Mouse (Mus musculus): Measurements from ENCODE around the gene Tatdn3. TPM values are rescaled to one million over a fixed set of nuclear protein-coding genes. Genes with fewer than 3 reads are reported as not detected.
A peak's percentile ranks its signal among the peaks of the same experiment; 100 is the strongest.

The Tatdn3 gene
- polyA plus RNA-seq (2015; fragmentation: Nextera tagmentation; extraction: Ambion mirVana): 14.5 TPM in 2 replicates

GRCm38 (mm10) chr1:191062781-191063485 lies at the start of gene Tatdn3, which contains the start of gene Nsl1:
Gene Tatdn3 (minus strand): TSS chr1:191062932.
Gene Nsl1 (plus strand): TSS chr1:191063012.
- Histone ChIP-seq H3K4me3 (peak within 1 kb of the TSS; percentile 88), H3K27ac (replicated peaks) (peak within 1 kb of the TSS; percentile 84), H3K4me2 (peak within 1 kb of the TSS; percentile 89), H3K9ac (peak within 1 kb of the TSS; percentile 86), H3K36me3 (no peaks in the 10 kb centered on the region), H3K9me3 (no peaks in the 10 kb centered on the region), H3K4me1 (replicated peaks) (peaks cover 18% of the 10 kb centered on the region), H3K27me3 (no peaks in the 10 kb centered on the region)
- WGBS: under 1% methylated on average over 56 of the region's 56 CpGs
- ATAC-seq (ENCODE audit: low FRiP score, low read depth): peak; percentile 93

GRCm38 (mm10) chr1:191111146-191111545 lies 48.4 kb upstream of the Tatdn3 start:
- Histone ChIP-seq H3K9ac (no peak overlapping the region), H3K27me3 (no peaks in the 10 kb centered on the region), H3K4me1 (replicated peaks) (no peaks in the 10 kb centered on the region), H3K4me3 (no peak overlapping the region), H3K9me3 (no peaks in the 10 kb centered on the region), H3K36me3 (no peaks in the 10 kb centered on the region), H3K4me2 (no peak overlapping the region), H3K27ac (replicated peaks) (no peak overlapping the region)
- ATAC-seq (ENCODE audit: low FRiP score, low read depth): no peak
- WGBS: 66% methylated on average over 8 of the region's 8 CpGs

GRCm38 (mm10) chr1:191109907-191110306 lies 47.2 kb upstream of the Tatdn3 start:
- Histone ChIP-seq H3K4me2 (no peak overlapping the region), H3K36me3 (no peaks in the 10 kb centered on the region), H3K9me3 (no peaks in the 10 kb centered on the region), H3K4me1 (replicated peaks) (no peaks in the 10 kb centered on the region), H3K4me3 (no peak overlapping the region), H3K27me3 (no peaks in the 10 kb centered on the region), H3K9ac (no peak overlapping the region), H3K27ac (replicated peaks) (no peak overlapping the region)
- WGBS: 91% methylated on average over 9 of the region's 9 CpGs
- ATAC-seq (ENCODE audit: low FRiP score, low read depth): no peak

GRCm38 (mm10) chr1:191107306-191107705 lies 44.6 kb upstream of the Tatdn3 start:
- WGBS: 74% methylated on average over 10 of the region's 10 CpGs
- H3K27ac ChIP-seq (replicated peaks): no peak overlapping the region
- no peaks in the 10 kb centered on the region for H3K9me3 ChIP-seq
- no peak overlapping the region for H3K4me2 ChIP-seq
- no peaks in the 10 kb centered on the region for H3K36me3 ChIP-seq
- no peak for ATAC-seq (ENCODE audit: low FRiP score, low read depth)
- H3K4me1 ChIP-seq (replicated peaks): no peaks in the 10 kb centered on the region
- no peaks in the 10 kb centered on the region for H3K27me3 ChIP-seq
- no peak overlapping the region for H3K4me3 ChIP-seq
- no peak overlapping the region for H3K9ac ChIP-seq

GRCm38 (mm10) chr1:191105246-191105645 lies 42.5 kb upstream of the Tatdn3 start:
- H3K9me3 ChIP-seq: no peaks in the 10 kb centered on the region
- no peak overlapping the region for H3K27ac ChIP-seq (replicated peaks)
- no peaks in the 10 kb centered on the region for H3K27me3 ChIP-seq
- 84% methylated on average over 9 of the region's 9 CpGs for WGBS
- no peaks in the 10 kb centered on the region for H3K4me1 ChIP-seq (replicated peaks)
- H3K4me3 ChIP-seq: no peak overlapping the region
- H3K4me2 ChIP-seq: no peak overlapping the region
- no peaks in the 10 kb centered on the region for H3K36me3 ChIP-seq
- ATAC-seq (ENCODE audit: low FRiP score, low read depth): no peak
- H3K9ac ChIP-seq: no peak overlapping the region

- Histone ChIP-seq H3K36me3 (no peaks in the 10 kb centered on the region), H3K4me1 (replicated peaks) (peaks cover 8% of the 10 kb centered on the region), H3K27me3 (peaks cover 15% of the 10 kb centered on the region), H3K4me2 (no peak overlapping the region), H3K9me3 (no peaks in the 10 kb centered on the region), H3K4me3 (no peak overlapping the region), H3K9ac (no peak overlapping the region), H3K27ac (replicated peaks) (no peak overlapping the region)
- no peak for ATAC-seq (ENCODE audit: low FRiP score, low read depth)
- WGBS: 84% methylated on average over 15 of the region's 15 CpGs
These were observed 40.1 kb upstream of the Tatdn3 start for GRCm38 (mm10) chr1:191102730-191103370.

- Histone ChIP-seq H3K4me2 (no peak overlapping the region), H3K9me3 (no peaks in the 10 kb centered on the region), H3K9ac (no peak overlapping the region), H3K4me3 (no peak overlapping the region), H3K27me3 (peaks cover 22% of the 10 kb centered on the region), H3K36me3 (no peaks in the 10 kb centered on the region), H3K27ac (replicated peaks) (no peak overlapping the region), H3K4me1 (replicated peaks) (peaks cover 17% of the 10 kb centered on the region)
- ATAC-seq (ENCODE audit: low FRiP score, low read depth): no peak
- WGBS: 82% methylated on average over 5 of the region's 5 CpGs
These were observed 37.1 kb upstream of the Tatdn3 start for GRCm38 (mm10) chr1:191099772-191100291.

- no peaks in the 10 kb centered on the region for H3K36me3 ChIP-seq
- peaks cover 22% of the 10 kb centered on the region for H3K27me3 ChIP-seq
- no peaks in the 10 kb centered on the region for H3K9me3 ChIP-seq
- no peak for ATAC-seq (ENCODE audit: low FRiP score, low read depth)
- 0 out of 2 replicates have a peak overlapping the region, but pooled peaks have one; percentile 66 for H3K4me3 ChIP-seq
- peak overlapping the region; percentile 100 for H3K4me2 ChIP-seq
- WGBS: 32% methylated on average over 5 of the region's 5 CpGs
- H3K27ac ChIP-seq (replicated peaks): no peak overlapping the region
- H3K4me1 ChIP-seq (replicated peaks): peaks cover 17% of the 10 kb centered on the region
- no peak overlapping the region for H3K9ac ChIP-seq
These were observed 36.4 kb upstream of the Tatdn3 start for GRCm38 (mm10) chr1:191099114-191099513.

GRCm38 (mm10) chr1:191097802-191098747 lies 35.3 kb upstream of the Tatdn3 start, which contains the start of gene Batf3:
Gene Batf3 (plus strand): TSS chr1:191097847.
- no peak within 1 kb of the TSS for H3K27ac ChIP-seq (replicated peaks)
- H3K4me1 ChIP-seq (replicated peaks): peaks cover 17% of the 10 kb centered on the region
- H3K4me3 ChIP-seq: peak within 1 kb of the TSS; percentile 66
- ATAC-seq (ENCODE audit: low FRiP score, low read depth): peak; percentile 73
- H3K4me2 ChIP-seq: peak within 1 kb of the TSS; percentile 100
- no peaks in the 10 kb centered on the region for H3K9me3 ChIP-seq
- peak within 1 kb of the TSS; percentile 39 for H3K9ac ChIP-seq
- WGBS: under 1% methylated on average over 89 of the region's 95 CpGs
- H3K27me3 ChIP-seq: peaks cover 22% of the 10 kb centered on the region
- no peaks in the 10 kb centered on the region for H3K36me3 ChIP-seq

- WGBS: 55% methylated on average over 14 of the region's 14 CpGs
- Histone ChIP-seq H3K36me3 (no peaks in the 10 kb centered on the region), H3K9me3 (no peaks in the 10 kb centered on the region), H3K4me2 (peak overlapping the region; percentile 100), H3K27me3 (peaks cover 22% of the 10 kb centered on the region), H3K4me1 (replicated peaks) (peaks cover 17% of the 10 kb centered on the region), H3K4me3 (peak overlapping the region; percentile 66), H3K27ac (replicated peaks) (no peak overlapping the region), H3K9ac (0 out of 2 replicates have a peak overlapping the region, but pooled peaks have one; percentile 39)
- ATAC-seq (ENCODE audit: low FRiP score, low read depth): no peak; the same call in 1 of the 2 replicates
These were observed 34.3 kb upstream of the Tatdn3 start for GRCm38 (mm10) chr1:191096871-191097681.

- H3K9ac ChIP-seq: no peak overlapping the region
- H3K36me3 ChIP-seq: no peaks in the 10 kb centered on the region
- H3K9me3 ChIP-seq: no peaks in the 10 kb centered on the region
- peaks cover 17% of the 10 kb centered on the region for H3K4me1 ChIP-seq (replicated peaks)
- no peak for ATAC-seq (ENCODE audit: low FRiP score, low read depth)
- peaks cover 22% of the 10 kb centered on the region for H3K27me3 ChIP-seq
- no peak overlapping the region for H3K4me3 ChIP-seq
- no peak overlapping the region for H3K27ac ChIP-seq (replicated peaks)
- WGBS: 76% methylated on average over 9 of the region's 9 CpGs
- H3K4me2 ChIP-seq: no peak overlapping the region
These were observed 32.3 kb upstream of the Tatdn3 start for GRCm38 (mm10) chr1:191095019-191095418.
